Mouse (Mus musculus): ENCODE results near the gene Serpina3f. TPM values are rescaled to one million over a fixed set of nuclear protein-coding genes. Genes with fewer than 3 reads are reported as not detected.

The Serpina3f gene
- polyA plus RNA-seq (2015; fragmentation: Nextera tagmentation; extraction: Ambion mirVana), result 0.32 and 0.44 TPM in 2 replicates

- Histone ChIP-seq H3K4me2 (replicated peaks) (no peak within 1 kb of the TSS), H3K27me3 (replicated peaks) (no peaks in the 10 kb centered on the region), H3K9ac (no peak within 1 kb of the TSS), H3K27ac (no peak within 1 kb of the TSS), H3K9me3 (no peaks in the 10 kb centered on the region), H3K4me3 (replicated peaks) (no peak within 1 kb of the TSS), H3K36me3 (no peaks in the 10 kb centered on the region), H3K4me1 (replicated peaks) (no peaks in the 10 kb centered on the region)
- no peak for ATAC-seq
- WGBS, result 73% methylated on average over 1 of the region's 1 CpGs
Measured at GRCm38 (mm10) chr12:104214445-104214753, at the start of gene Serpina3f. Gene Serpina3f (plus strand): TSS chr12:104214544.

- ATAC-seq, result no peak
- Histone ChIP-seq H3K27me3 (replicated peaks) (no peaks in the 10 kb centered on the region), H3K4me2 (replicated peaks) (no peak overlapping the region), H3K9me3 (no peaks in the 10 kb centered on the region), H3K4me1 (replicated peaks) (no peaks in the 10 kb centered on the region), H3K9ac (no peak overlapping the region), H3K36me3 (no peaks in the 10 kb centered on the region), H3K4me3 (replicated peaks) (no peak overlapping the region), H3K27ac (no peak overlapping the region)
- WGBS, result 59% methylated on average over 3 of the region's 3 CpGs
Measured at GRCm38 (mm10) chr12:104174747-104175146, 39.6 kb upstream of the Serpina3f start.

- H3K9me3 ChIP-seq, result no peaks in the 10 kb centered on the region
- no peaks in the 10 kb centered on the region for H3K27me3 ChIP-seq (replicated peaks)
- WGBS, result 83% methylated on average over 3 of the region's 3 CpGs
- no peak overlapping the region for H3K4me3 ChIP-seq (replicated peaks)
- no peak for ATAC-seq
- H3K4me2 ChIP-seq (replicated peaks), result no peak overlapping the region
- no peaks in the 10 kb centered on the region for H3K36me3 ChIP-seq
- no peak overlapping the region for H3K9ac ChIP-seq
- H3K27ac ChIP-seq, result no peak overlapping the region
- no peaks in the 10 kb centered on the region for H3K4me1 ChIP-seq (replicated peaks)
Measured at GRCm38 (mm10) chr12:104175636-104176035, 38.7 kb upstream of the Serpina3f start.

GRCm38 (mm10) chr12:104178577-104178976, 35.8 kb upstream of the Serpina3f start:
- H3K4me2 ChIP-seq (replicated peaks), result no peak overlapping the region
- no peaks in the 10 kb centered on the region for H3K27me3 ChIP-seq (replicated peaks)
- ATAC-seq, result no peak
- H3K4me1 ChIP-seq (replicated peaks), result no peaks in the 10 kb centered on the region
- H3K36me3 ChIP-seq, result no peaks in the 10 kb centered on the region
- no peak overlapping the region for H3K27ac ChIP-seq
- no peak overlapping the region for H3K4me3 ChIP-seq (replicated peaks)
- H3K9me3 ChIP-seq, result no peaks in the 10 kb centered on the region
- H3K9ac ChIP-seq, result no peak overlapping the region

GRCm38 (mm10) chr12:104178987-104179386, 35.4 kb upstream of the Serpina3f start:
- H3K27ac ChIP-seq, result no peak overlapping the region

GRCm38 (mm10) chr12:104185046-104185445, 29.3 kb upstream of the Serpina3f start:
- no peak overlapping the region for H3K4me2 ChIP-seq (replicated peaks)
- H3K9ac ChIP-seq, result no peak overlapping the region
- no peak overlapping the region for H3K4me3 ChIP-seq (replicated peaks)
- H3K27ac ChIP-seq, result no peak overlapping the region
- 75% methylated on average over 4 of the region's 4 CpGs for WGBS
- H3K36me3 ChIP-seq, result no peaks in the 10 kb centered on the region
- no peak for ATAC-seq
- no peaks in the 10 kb centered on the region for H3K4me1 ChIP-seq (replicated peaks)
- no peaks in the 10 kb centered on the region for H3K27me3 ChIP-seq (replicated peaks)
- H3K9me3 ChIP-seq, result no peaks in the 10 kb centered on the region

More at GRCm38 (mm10) chr12:104178987-104179386, 35.4 kb upstream of the Serpina3f start:
- Histone ChIP-seq H3K36me3 (no peaks in the 10 kb centered on the region), H3K9ac (no peak overlapping the region), H3K9me3 (no peaks in the 10 kb centered on the region), H3K27me3 (replicated peaks) (no peaks in the 10 kb centered on the region), H3K4me2 (replicated peaks) (no peak overlapping the region), H3K4me3 (replicated peaks) (no peak overlapping the region), H3K4me1 (replicated peaks) (no peaks in the 10 kb centered on the region)
- WGBS, result 86% methylated on average over 2 of the region's 2 CpGs
- no peak for ATAC-seq

DNA sequence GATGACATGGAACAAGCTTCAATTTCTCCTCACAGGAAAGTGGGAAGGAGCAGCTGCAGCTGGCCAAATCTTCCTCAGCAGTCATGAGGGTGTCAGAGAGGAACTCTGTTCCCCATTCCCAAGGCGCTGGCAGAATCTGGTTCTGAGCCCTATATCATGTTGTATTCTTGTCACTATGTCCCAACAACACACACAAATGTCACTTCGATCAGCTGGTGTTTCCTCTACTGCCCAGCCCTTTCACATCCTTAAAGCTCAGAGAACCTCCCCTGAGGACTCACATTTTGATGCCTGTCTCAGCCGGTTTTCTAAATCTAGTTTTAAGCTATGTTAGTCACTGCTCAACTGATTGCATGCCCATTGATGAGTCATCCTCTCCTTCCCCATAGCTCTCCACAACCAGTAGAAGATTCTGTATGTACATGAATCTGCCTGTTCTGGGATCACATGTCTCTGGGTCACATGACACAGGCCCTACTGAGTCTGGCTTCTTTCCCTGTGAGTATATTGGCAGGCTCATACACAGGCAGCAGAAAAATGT, 28.2 kb upstream of the Serpina3f start:
- WGBS, result 89% methylated on average over 3 of the region's 3 CpGs
- Histone ChIP-seq H3K4me2 (replicated peaks) (no peak overlapping the region), H3K9me3 (no peaks in the 10 kb centered on the region), H3K4me1 (replicated peaks) (no peaks in the 10 kb centered on the region), H3K27ac (no peak overlapping the region), H3K9ac (no peak overlapping the region), H3K4me3 (replicated peaks) (no peak overlapping the region), H3K27me3 (replicated peaks) (no peaks in the 10 kb centered on the region), H3K36me3 (no peaks in the 10 kb centered on the region)
- ATAC-seq, result no peak

GRCm38 (mm10) chr12:104189246-104189645, 25.1 kb upstream of the Serpina3f start:
- Histone ChIP-seq H3K9ac (no peak overlapping the region), H3K4me3 (replicated peaks) (no peak overlapping the region), H3K27ac (no peak overlapping the region), H3K27me3 (replicated peaks) (no peaks in the 10 kb centered on the region), H3K4me2 (replicated peaks) (no peak overlapping the region), H3K36me3 (no peaks in the 10 kb centered on the region), H3K9me3 (no peaks in the 10 kb centered on the region), H3K4me1 (replicated peaks) (no peaks in the 10 kb centered on the region)
- 70% methylated on average over 2 of the region's 2 CpGs for WGBS
- ATAC-seq, result no peak

GRCm38 (mm10) chr12:104190852-104191251, 23.5 kb upstream of the Serpina3f start:
- no peak overlapping the region for H3K27ac ChIP-seq
- no peaks in the 10 kb centered on the region for H3K36me3 ChIP-seq
- no peaks in the 10 kb centered on the region for H3K4me1 ChIP-seq (replicated peaks)
- no peak overlapping the region for H3K4me3 ChIP-seq (replicated peaks)
- no peak overlapping the region for H3K9ac ChIP-seq
- H3K9me3 ChIP-seq, result no peaks in the 10 kb centered on the region
- no peak overlapping the region for H3K4me2 ChIP-seq (replicated peaks)
- ATAC-seq, result no peak
- no peaks in the 10 kb centered on the region for H3K27me3 ChIP-seq (replicated peaks)

- Histone ChIP-seq H3K36me3 (no peaks in the 10 kb centered on the region), H3K27me3 (replicated peaks) (no peaks in the 10 kb centered on the region), H3K27ac (no peak overlapping the region), H3K4me3 (replicated peaks) (no peak overlapping the region), H3K9me3 (no peaks in the 10 kb centered on the region), H3K9ac (no peak overlapping the region), H3K4me1 (replicated peaks) (no peaks in the 10 kb centered on the region), H3K4me2 (replicated peaks) (no peak overlapping the region)
- 82% methylated on average over 4 of the region's 4 CpGs for WGBS
- no peak for ATAC-seq
Measured at GRCm38 (mm10) chr12:104209149-104209548, 5.2 kb upstream of the Serpina3f start.

DNA sequence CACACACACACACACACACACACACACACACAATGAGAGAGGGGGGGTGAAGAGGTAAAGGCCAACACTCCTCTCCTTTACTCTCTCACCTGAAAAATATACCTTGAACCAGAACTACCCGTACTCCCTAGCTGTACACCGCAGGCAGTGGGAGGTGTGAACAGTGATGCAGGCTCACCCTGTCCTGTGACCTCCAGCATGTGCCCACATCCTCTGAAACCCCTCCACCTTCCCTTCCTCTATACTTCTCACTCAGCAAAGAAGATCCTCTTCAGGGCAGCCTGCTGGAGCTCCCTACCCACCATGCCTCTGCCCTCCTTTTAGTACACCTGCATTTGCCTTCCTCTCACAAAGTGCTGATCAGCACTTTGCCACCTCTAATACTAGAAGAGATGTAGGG, 4.5 kb upstream of the Serpina3f start:
- Histone ChIP-seq H3K9ac (no peak overlapping the region), H3K27me3 (replicated peaks) (no peaks in the 10 kb centered on the region), H3K27ac (no peak overlapping the region), H3K4me2 (replicated peaks) (no peak overlapping the region), H3K36me3 (no peaks in the 10 kb centered on the region), H3K4me3 (replicated peaks) (no peak overlapping the region), H3K4me1 (replicated peaks) (no peaks in the 10 kb centered on the region), H3K9me3 (no peaks in the 10 kb centered on the region)
- 94% methylated on average over 2 of the region's 2 CpGs for WGBS
- ATAC-seq, result no peak

GRCm38 (mm10) chr12:104213689-104214444, 477 bp upstream of the Serpina3f start:
- Histone ChIP-seq H3K27me3 (replicated peaks) (no peaks in the 10 kb centered on the region), H3K36me3 (no peaks in the 10 kb centered on the region), H3K9ac (no peak overlapping the region), H3K4me2 (replicated peaks) (no peak overlapping the region), H3K4me3 (replicated peaks) (no peak overlapping the region), H3K9me3 (no peaks in the 10 kb centered on the region), H3K27ac (no peak overlapping the region), H3K4me1 (replicated peaks) (no peaks in the 10 kb centered on the region)
- ATAC-seq, result no peak
- 68% methylated on average over 2 of the region's 2 CpGs for WGBS

- no peak for ATAC-seq
- Histone ChIP-seq H3K36me3 (no peaks in the 10 kb centered on the region), H3K4me1 (replicated peaks) (no peaks in the 10 kb centered on the region), H3K27ac (no peak overlapping the region), H3K9ac (no peak overlapping the region), H3K27me3 (replicated peaks) (no peaks in the 10 kb centered on the region), H3K4me2 (replicated peaks) (no peak overlapping the region), H3K4me3 (replicated peaks) (no peak overlapping the region), H3K9me3 (no peaks in the 10 kb centered on the region)
- 70% methylated on average over 1 of the region's 1 CpGs for WGBS
Measured at GRCm38 (mm10) chr12:104215249-104215648, 905 bp downstream of the Serpina3f start.
